Mouse (Mus musculus) activated CD4-positive, CD25-positive, alpha-beta regulatory T cell, adult 4 months (primary cell): Measurements from ENCODE around the gene Washc4. TPM values are rescaled to one million over a fixed set of nuclear protein-coding genes. Genes with fewer than 3 reads are reported as not detected.

ENCODE experiments used
- ATAC-seq: one replicate; pipeline ENCODE4 v1.8.0; 2017
- polyA plus RNA-seq, 2 experiments: library from polyadenylated mRNA; unstranded; fragments of 100-300 nt; shearing (Covaris generic); gene quantifications; one replicate each; pipeline ENCODE4 v1.2.1; 2017

Gene Washc4
- polyA plus RNA-seq, 2 experiments from 2014 or later, result 26.7 to 30.8 TPM

DNA sequence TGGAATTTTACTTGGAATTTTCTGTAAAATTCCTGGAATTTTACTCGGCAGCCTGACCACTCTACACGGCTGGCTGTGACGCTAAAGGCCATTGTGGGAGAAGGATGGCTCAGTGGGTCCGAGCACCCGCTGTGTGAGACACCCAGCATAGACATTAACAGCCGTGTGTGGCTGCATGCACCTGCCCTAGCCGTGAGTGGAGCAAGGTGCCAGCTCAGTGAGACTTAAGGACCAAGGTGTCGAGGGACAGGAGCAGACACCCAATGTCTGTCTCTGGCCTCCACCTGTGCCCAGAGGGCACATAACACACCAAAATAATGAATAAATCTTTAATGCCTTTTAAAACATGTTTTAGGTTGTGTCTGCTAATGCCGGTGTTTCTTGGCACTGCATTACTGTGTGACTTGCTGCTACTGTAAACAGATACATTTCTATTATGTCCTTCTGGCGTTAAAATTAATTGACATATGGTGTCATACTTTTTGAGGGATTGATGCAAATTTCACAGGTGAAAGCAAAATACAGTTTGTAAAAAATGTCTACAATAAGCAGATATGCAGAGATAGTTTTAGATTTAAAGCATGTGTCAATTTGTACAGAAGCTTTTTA lies 60.5 kb downstream of the Washc4 start:
- ATAC-seq, result no peak

DNA sequence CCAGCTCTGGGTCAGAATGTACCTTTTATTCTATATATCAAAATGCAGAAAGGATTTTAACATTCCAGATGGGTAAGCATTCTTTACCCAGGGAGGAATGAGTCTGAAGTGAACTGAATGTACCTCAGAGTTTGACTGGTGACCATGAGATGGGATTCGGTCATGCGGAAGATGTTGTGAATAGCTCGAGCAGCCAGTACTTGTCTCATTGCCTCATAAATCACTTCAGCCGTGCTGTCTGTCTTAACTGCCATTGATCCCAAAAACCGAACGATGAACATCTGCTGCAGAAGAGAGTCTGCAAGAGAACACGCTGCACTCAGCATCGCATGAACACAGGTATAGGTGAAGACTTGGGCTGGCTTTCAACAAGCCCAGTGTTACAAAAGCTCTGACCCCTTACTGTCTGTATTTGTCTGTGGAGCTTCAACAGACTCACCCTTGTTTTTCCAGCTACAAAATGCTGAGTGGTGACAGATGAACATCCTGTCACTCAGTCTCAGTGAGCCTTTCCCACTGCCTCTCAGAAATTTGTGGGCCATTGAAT lies 62.2 kb downstream of the Washc4 start:
- ATAC-seq, result no peak

DNA sequence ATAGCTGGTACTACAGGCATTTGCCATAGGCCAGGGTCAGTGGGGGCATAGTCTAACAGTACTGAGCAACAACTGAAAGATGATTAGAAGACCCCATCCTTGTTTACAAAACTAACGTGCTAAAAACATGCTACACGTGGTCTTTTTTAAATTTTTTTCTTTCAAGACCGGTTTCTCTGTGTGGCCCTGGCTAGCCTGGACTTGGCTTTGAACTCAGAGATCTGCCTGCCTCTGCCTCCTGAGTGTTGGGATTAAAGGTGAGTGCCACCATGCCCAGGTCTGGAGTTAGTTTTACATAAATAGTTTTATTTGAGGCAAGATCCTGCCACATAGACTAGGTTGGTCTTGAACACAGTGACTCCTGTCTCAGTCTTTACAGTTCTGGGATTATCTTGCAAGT lies 63.6 kb downstream of the Washc4 start:
- ATAC-seq, result no peak

GRCm38 (mm10) chr10:83608596-83608995 lies 65.0 kb downstream of the Washc4 start:
- ATAC-seq, result no peak

DNA sequence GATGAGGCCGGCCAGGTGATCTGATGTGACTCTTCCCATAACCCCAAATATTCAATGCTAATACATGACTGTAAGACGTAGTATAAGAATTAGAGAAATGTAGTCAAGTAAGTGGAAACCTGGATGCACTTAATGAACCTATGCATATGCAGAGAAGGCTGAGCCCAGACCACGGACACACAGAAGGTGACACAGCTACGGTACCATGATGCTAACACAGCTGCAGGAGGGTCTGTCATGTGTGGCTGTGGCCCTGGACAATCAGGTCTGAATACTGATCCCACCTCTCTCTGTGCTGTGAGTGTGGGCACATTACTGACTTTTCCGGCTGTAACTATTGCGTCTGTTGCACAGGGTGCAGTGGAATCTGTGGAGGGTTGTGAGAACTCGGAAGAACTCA lies 67.0 kb downstream of the Washc4 start:
- no peak for ATAC-seq

DNA sequence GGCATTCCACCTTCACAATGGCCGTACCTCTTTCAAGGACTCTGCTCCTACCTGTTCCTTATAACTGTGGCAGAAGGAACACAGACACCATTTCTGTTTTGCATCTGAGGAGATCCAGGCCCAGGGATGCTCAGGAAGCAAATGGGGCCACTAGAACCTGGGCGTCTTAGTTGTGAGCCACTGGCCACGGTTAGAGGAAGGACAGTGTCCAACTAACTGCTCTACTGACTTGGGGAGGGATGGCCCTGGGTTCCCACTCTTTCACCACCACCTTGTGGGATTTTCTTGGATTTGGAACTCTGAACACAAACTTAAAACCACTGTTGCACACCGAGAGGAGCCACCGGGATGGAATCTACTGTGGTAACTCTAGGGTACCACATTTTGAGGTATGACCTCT lies 68.3 kb downstream of the Washc4 start:
- ATAC-seq, result no peak

DNA sequence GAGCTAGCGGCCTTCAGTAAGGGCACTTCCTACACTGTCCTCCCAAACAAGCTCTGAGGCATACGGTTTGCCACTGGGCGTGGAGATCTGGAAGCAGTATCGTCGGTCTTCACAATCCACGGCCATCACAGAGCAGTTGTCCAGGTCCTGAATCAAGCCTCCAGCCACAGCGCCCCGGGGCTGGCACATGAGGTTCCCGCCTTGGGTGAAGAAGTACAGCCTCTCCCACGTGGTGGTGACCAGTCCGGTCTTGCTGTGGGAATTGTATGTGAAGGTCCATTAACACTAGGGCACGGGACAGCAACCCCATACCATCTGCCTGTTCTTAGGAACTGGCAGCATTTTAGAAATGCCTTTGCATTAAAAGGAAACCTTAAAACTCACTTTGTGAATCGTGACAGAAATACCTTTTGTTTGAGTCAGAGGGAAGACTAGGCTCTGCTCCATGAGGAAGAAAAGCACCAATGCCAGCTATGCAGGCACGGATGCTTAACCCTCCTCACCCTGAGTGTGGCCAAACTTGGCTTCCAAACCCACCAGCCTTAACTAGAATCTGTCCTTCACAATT lies 69.2 kb downstream of the Washc4 start:
- no peak for ATAC-seq

GRCm38 (mm10) chr10:83617366-83617765 lies 73.8 kb downstream of the Washc4 start:
- ATAC-seq, result no peak

DNA sequence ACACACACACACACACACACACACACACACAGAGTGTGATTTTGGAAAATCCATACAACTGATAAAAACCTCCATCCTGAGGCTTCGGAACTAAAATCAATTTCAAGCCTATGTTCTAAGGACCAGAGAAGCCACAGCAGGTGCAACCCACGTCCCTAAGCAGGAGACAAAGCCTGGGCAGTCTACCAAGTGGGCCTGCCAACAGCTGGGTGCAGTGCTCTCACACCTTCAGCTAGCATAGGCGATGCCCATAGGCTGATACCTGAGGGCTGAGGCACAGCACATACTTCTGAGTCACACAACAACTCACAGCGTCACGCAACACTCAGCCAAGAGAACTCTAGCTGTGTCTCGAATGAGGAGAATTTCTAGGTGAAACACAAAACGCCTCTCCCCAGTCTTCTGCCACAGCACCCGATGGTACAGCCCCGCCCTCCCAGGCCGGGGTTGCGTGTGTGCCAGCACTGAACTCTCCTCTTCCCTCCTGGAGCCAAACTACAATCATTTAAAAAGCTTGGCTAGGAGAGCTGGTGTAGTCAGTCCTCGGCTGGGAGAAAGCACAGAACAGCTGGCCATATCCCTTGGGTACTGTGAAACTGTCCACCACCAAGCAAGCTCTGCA lies 75.4 kb downstream of the Washc4 start:
- no peak for ATAC-seq

DNA sequence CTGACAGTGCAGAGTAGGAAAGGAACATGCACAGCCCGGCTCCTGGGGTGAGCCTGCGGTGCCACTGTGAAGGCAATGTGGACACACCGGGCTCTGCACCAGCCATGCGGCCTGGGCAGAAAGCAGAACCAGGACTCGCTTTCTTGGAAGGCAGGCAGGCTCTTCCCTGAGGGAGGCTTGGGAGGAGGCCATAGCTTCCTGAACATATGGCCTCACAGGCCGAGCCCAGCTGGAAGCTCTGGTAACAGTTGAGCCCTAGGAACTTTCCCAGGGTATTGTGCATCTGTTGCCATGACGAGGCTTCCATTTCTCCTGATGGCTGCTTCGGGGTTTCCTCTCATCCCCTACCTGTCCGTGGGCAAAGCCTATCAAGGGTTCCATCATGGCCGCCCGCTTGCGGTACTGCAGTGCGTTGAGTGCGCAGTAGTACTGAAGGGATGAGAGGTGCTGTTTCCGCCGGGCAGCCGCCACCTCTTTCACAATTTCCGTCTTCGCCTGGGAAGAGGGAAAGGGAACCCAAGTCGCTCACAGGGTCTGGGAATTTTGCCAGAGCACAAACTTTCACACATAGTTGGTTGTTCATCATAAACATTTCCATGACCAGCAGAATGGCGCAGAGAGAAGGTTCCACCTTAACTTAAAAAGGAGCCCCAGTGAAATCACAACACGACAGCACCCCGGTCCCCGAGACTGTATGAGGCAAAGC lies 77.0 kb downstream of the Washc4 start:
- ATAC-seq, result no peak

DNA sequence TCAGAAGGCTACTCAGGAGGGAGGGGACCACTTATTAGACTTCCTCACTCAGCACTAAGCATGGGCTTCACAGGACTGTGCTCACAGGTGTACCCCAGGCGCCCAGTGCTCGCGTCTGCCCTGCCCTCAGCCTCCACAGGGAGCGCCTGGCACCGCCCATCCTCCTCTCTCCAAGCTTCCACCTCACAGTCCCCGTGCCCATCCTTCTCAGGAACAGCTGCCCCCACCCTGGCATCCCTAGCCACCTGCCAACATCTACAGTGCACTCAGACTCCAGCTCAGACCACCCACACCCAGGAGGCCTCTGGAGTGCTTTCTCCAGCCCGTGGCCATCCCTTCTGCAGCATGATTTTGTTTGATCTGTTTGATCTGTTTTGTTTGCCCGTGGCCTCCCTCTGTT lies 80.5 kb downstream of the Washc4 start:
- ATAC-seq, result no peak

DNA sequence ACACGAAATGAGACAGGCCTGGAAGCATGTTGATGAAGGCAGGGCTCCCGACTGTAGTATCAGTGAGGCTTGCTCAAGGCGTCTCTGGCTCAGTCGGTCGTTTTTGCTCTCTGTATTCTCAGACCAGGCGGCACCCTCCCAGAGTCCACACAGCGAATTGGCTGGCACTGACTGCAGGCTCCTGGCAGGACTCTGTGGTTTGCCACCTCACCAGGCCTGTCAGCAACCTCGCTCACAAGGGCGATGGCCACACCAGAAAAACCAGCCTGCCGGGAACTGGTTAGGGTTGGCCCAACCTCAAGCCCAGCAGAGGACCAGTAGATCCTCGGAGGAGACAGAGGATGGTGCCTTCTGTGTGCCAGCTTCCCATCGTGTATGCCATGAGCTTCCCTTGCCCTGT lies 81.3 kb downstream of the Washc4 start:
- no peak for ATAC-seq

- no peak for ATAC-seq
Observed at GRCm38 (mm10) chr10:83627113-83627687, 83.6 kb downstream of the Washc4 start.

GRCm38 (mm10) chr10:83628241-83628640 lies 84.7 kb downstream of the Washc4 start:
- no peak for ATAC-seq

DNA sequence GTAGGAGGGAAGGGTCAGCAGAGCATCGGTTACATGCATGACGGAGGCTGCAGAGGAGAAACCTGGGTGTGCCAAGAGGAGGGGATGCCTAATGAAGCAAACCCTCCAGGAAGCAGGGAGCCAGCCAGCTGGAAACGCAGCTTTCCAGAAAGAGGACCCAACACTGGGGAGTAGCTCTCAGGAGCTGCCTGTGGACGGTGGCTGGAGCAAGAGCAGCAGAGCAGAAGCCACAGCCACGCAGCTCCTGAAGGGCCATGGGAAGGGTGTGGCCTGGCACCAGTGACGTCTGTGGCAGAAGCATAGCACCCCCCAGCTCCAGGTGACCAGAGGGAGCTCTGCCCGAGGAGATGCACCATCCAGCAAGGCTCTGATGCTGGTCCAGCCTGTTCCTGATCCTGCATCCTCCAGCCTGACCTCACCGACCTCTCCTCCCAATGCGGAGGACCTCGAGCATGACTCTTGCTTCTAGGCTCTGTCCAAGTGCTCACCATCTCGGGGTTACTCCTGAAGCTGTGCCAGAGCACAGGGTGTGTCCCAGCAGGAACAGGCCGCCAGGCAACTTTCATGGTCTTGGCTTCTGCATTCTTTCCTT lies 85.7 kb downstream of the Washc4 start:
- no peak for ATAC-seq

- ATAC-seq, result no peak
Observed at GRCm38 (mm10) chr10:83629878-83630277, 86.3 kb downstream of the Washc4 start.

GRCm38 (mm10) chr10:83630899-83631298 lies 87.3 kb downstream of the Washc4 start:
- ATAC-seq, result no peak

GRCm38 (mm10) chr10:83631775-83632174 lies 88.2 kb downstream of the Washc4 start:
- no peak for ATAC-seq

DNA sequence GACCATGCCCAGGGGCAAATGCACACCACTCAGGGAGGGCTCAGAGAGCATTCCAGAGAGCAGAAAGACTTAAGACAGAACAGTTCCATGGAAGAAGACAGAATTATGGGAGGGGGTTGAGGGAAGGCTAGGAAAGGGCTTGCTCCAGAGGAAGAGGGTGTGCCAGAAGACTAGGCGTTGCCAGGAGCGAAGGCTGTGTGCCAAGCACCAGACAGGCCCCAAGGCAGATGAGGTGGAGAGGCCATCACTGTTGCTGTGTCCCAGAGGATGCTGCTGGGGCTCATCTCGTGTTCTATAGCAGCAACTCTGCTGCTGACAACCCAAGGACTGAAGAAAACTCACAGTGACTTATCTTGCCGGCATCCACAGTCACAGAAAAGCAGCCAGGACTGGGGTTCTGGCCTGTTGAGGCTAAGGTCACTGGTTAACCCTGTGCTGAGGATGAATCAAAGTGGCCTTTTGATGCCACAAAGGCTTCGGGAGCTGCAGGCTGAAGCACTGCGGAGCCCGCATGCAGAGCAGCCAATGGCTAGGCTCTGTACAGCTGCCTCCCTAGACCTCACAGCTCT lies 89.3 kb downstream of the Washc4 start:
- ATAC-seq, result no peak

DNA sequence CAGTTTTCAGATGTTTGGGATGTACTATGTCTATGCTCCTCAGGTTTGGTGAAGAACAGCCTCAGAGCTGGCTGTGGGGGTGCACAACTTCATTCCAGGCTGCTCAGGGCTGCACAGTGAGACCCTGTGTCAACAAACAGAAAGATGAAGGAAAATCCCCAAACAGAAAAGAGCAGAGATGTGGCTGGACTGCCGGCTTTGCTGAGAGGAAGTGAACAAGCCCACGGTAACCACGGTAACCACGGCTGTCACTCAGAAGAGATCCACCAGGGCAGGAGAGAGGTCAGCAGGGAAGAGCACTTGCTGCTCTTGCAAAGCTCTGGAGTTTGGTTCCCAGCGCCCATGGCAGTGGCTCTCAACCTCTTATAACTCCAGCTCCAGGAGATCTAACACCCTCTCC lies 90.9 kb downstream of the Washc4 start:
- ATAC-seq, result no peak

DNA sequence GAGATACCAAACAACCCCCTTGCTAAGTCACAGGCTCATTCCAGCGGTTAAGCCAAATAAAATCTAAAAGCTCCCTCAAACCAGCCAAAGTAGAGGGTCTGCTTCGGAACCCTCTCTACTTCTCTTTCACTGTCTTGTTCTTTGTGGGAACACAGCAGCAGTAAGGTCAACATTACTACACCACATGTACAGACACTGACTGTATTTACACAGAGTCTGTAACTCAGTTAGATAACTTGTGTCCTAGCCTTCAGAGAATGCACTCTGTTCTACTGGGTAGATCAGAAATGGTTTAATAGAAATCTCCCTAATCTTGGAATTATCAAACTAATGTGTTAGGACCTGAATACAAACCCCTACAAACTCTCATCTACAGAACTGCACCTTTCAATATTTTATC lies 92.6 kb downstream of the Washc4 start:
- no peak for ATAC-seq

DNA sequence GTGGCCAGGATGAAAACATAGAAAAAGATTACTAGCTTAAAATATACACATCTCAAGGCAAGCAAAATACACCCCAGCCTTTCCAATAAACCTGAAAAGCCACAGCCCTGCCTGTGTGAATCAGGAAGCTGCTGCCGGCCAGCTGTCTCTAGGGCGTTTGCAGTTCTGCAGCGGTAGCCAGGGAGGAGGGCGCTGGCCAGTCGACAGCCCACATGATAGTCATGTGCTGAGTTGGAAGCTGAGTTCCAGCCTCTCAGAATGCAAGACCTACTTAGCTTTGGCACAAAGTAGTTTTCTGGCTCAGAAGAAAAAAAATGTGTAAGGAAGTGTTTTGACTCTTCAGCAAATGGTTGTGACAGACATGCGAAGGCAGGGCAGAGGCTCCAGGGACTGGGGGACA lies 93.7 kb downstream of the Washc4 start:
- no peak for ATAC-seq
